Mouse (Mus musculus) kidney, postnatal 0 days (tissue): ENCODE results near the gene Dennd1b. TPM values are rescaled to one million over a fixed set of nuclear protein-coding genes. Genes with fewer than 3 reads are reported as not detected.
A peak's percentile ranks its signal among the peaks of the same experiment; 100 is the strongest.

Experiments used
- ATAC-seq: fragments of 200-750 bp; cut with Nextera tagmentation; replicated peaks from 2 replicates; pipeline ENCODE4 v1.8.0; 2017; ENCODE audit warnings: low read depth, moderate number of reproducible peaks, moderate TSS enrichment, moderate library complexity; ENCODE audit not compliant: low FRiP score
- DNase-seq: peaks from one replicate; pipeline ENCODE4 v3.0.0-alpha.2; 2016; ENCODE audit warnings: low spot score
- H3K27ac ChIP-seq: fragments of 300-500 bp; sonication (generic); 2 replicates; pipeline ENCODE4 v1.5.1; 2014; ENCODE audit warnings: mild to moderate bottlenecking
- H3K27me3 ChIP-seq: fragments of 300-500 bp; sonication (generic); 2 replicates; pipeline ENCODE4 v1.6.1; 2014; ENCODE audit warnings: low read length, mixed read lengths; ENCODE audit not compliant: insufficient read depth
- H3K36me3 ChIP-seq: fragments of 300-500 bp; sonication (generic); 2 replicates; pipeline ENCODE4 v1.6.1; 2014; ENCODE audit warnings: low read length, mixed read lengths; ENCODE audit not compliant: insufficient read depth
- H3K4me1 ChIP-seq: fragments of 300-500 bp; sonication (generic); replicated peaks from 2 replicates; pipeline ENCODE4 v1.6.1; 2014; ENCODE audit warnings: antibody characterized with exemption, low read length, mixed read lengths; ENCODE audit not compliant: insufficient read depth
- H3K4me2 ChIP-seq: fragments of 300-500 bp; sonication (generic); 2 replicates; pipeline ENCODE4 v1.6.1; 2014; ENCODE audit warnings: mild to moderate bottlenecking, low read length, moderate library complexity, mixed read lengths
- H3K4me3 ChIP-seq: fragments of 300-500 bp; sonication (generic); replicated peaks from 2 replicates; pipeline ENCODE4 v1.5.1; 2014; ENCODE audit warnings: low read depth, low read length
- H3K9ac ChIP-seq: fragments of 300-500 bp; sonication (generic); 2 replicates; pipeline ENCODE4 v1.6.1; 2014; ENCODE audit warnings: low read depth, low read length
- H3K9me3 ChIP-seq: fragments of 300-500 bp; sonication (generic); replicated peaks from 2 replicates; pipeline ENCODE4 v1.6.1; 2016; ENCODE audit warnings: low read length, inconsistent platforms, mixed read lengths
- CTCF ChIP-seq: IDR thresholded peaks from 2 replicates; pipeline ENCODE4 v1.5.1; 2016; ENCODE audit warnings: antibody characterized with exemption, low read depth, mild to moderate bottlenecking, moderate library complexity
- WGBS: fragments of 180-500 bp; shearing (Covaris S2); extraction: QIAGEN DNeasy Blood & Tissue Kit; methylation state at CpG from one replicate; pipeline ENCODE4 v1.1.7; 2014; 5-methylcytosine and 5-hydroxymethylcytosine counted together
- polyA plus RNA-seq: library from polyadenylated mRNA; unstranded; fragments of >200 nt; fragmentation: Nextera tagmentation; extraction: Ambion mirVana; gene quantifications from 2 replicates; pipeline ENCODE4 v1.2.1, GENCODE M21; 2015

Dennd1b gene
- polyA plus RNA-seq, 1 experiment from 2014 or later = 12.8 TPM

DNA sequence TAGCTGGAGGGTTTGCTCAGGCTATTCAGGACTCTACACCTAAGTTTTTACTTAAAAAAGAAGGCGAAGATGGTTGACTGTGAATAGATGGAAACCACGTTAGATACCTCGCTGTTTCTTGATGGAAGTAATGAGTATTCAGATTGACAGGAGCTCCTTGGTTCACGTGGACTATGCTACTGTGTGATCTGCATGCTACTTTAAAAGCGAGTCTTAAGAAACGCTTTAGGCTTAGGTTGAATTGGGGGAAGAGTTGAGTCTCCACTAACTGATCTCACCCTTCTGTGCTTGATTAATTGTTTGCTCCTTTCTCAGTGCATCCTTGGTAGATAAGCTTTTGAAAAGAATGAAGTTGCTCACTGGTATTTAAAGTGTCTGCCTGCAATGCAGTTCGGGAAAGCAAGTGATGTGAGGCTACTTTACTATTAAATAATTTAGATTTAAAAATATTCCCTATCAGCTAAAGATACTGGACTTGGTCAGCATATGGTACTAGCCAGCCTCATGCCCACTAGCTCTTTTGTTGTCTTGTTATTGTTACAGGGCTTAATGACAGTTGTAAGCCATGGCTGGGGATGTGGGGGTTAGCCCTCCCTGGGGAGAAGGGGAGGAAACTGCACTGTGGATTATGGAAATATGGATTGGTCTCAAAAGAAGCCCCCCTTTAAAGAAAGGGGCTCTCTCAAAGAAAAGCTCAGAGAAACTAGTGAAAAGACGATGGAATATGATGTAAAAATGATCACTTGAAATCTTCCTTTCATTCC is 62.8 kb downstream of the Dennd1b start:
- ATAC-seq (no peak), DNase-seq (no peak)
- Histone ChIP-seq H3K9me3 (no peaks in the 10 kb centered on the region), H3K4me2 (no peak overlapping the region), H3K27me3 (no peaks in the 10 kb centered on the region), H3K9ac (no peak overlapping the region), H3K4me1 (no peaks in the 10 kb centered on the region; the same call in 1 of the 2 replicates), H3K36me3 (no peaks in the 10 kb centered on the region), H3K27ac (no peak overlapping the region), H3K4me3 (no peak overlapping the region)
- no peak for TF ChIP-seq CTCF
- 80% methylated on average over 8 of the region's 8 CpGs for WGBS

DNA sequence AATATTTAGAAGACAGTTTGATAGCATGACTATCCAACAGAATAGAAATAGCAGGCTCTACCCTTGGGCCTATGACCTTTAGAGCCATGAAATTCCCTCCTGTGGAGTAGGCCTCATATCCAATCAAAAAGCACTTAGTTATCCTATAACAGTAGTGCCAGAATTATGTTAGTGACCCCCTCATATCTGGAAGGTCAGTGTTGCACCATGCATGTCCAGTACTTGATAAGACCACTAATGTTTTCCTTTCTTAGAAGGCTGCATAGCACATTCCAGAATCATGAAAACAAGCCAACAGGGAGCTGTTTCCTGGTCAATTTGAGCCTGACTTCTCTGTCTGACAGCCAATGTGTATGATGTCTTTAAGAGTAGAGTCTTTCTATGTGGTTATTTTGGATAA is 66.3 kb downstream of the Dennd1b start:
- Histone ChIP-seq H3K4me3 (no peak overlapping the region), H3K4me2 (no peak overlapping the region), H3K27ac (no peak overlapping the region), H3K27me3 (no peaks in the 10 kb centered on the region), H3K36me3 (no peaks in the 10 kb centered on the region), H3K9me3 (no peaks in the 10 kb centered on the region), H3K4me1 (no peaks in the 10 kb centered on the region; the same call in 1 of the 2 replicates), H3K9ac (no peak overlapping the region)
- DNase-seq = peak; percentile 33
- no peak for TF ChIP-seq CTCF
- no peak; the same call in 1 of the 2 replicates for ATAC-seq

DNA sequence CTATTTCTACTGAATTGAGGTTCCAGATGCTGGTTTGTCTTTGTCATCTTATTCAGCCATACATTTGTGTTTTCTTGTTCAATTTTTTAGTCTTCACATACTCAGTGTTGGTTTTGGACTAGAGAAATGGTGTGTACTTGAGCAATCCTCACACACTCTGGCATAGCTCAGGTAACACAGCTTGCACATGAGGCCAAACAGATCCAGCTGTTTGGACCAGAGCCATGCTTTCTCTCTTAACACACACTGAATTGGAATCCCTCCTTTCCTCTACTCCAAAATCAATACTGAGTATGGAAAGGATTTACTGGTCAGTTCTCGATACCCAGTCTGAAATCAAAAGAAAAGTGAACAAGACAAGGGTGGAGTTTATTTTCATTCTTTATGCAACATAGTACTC is 69.2 kb downstream of the Dennd1b start:
- no peaks in the 10 kb centered on the region for H3K9me3 ChIP-seq

DNA sequence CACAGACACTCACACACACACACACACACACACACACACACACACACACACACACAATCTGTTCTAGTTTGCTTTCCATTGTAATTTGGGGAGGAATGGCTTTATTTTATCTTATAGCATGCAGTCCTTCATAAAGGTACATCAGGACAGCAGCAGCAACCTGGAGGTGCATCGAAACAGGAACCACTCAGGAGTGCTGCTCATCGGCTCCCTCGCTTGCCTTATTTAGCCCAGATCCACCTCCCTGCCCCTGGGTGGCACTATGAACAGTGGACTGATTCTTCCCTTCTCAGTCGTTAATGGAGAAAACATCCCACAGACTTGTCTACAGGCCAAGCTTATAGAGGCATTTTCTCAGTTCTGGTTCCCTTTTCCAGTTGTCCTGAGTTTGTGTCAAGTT is 71.9 kb downstream of the Dennd1b start:
- Histone ChIP-seq H3K27me3 (no peaks in the 10 kb centered on the region), H3K4me1 (no peaks in the 10 kb centered on the region), H3K4me3 (no peak overlapping the region), H3K27ac (no peak overlapping the region), H3K36me3 (no peaks in the 10 kb centered on the region), H3K4me2 (no peak overlapping the region), H3K9ac (no peak overlapping the region), H3K9me3 (no peaks in the 10 kb centered on the region)
- 77% methylated on average over 4 of the region's 4 CpGs for WGBS
- TF ChIP-seq CTCF = no peak
- DNase-seq (no peak), ATAC-seq (no peak)

More for the DNA sequence above, 69.2 kb downstream of the Dennd1b start:
- Histone ChIP-seq H3K36me3 (no peaks in the 10 kb centered on the region), H3K4me3 (no peak overlapping the region), H3K9ac (no peak overlapping the region), H3K27ac (no peak overlapping the region), H3K4me2 (no peak overlapping the region), H3K27me3 (no peaks in the 10 kb centered on the region), H3K4me1 (no peaks in the 10 kb centered on the region; the same call in 1 of the 2 replicates)
- TF ChIP-seq CTCF = no peak
- DNase-seq (no peak), ATAC-seq (no peak)
- 97% methylated on average over 1 of the region's 1 CpGs for WGBS

DNA sequence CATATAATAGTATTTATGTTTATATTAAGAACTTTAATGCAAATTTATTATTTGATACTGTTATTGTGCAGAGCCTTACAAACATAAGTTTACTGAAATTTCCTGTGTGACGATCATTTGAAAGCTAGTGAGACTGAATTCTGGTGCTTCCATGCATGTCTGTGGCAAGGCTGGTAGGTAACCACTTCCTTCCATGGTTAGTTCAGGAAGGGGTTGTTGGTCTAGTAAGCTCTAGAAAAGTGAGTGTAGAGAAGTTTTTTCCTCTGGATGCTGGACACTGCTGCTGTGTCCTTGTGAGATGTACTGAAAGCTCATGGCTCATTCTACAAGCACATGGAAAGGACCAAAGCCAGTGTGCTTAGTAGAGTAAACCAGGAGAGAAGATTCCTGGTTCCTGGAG is 73.1 kb downstream of the Dennd1b start:
- no peaks in the 10 kb centered on the region for H3K27me3 ChIP-seq
- no peak overlapping the region for H3K9ac ChIP-seq
- WGBS = 89% methylated on average over 1 of the region's 1 CpGs
- no peaks in the 10 kb centered on the region for H3K4me1 ChIP-seq
- no peak overlapping the region for H3K4me2 ChIP-seq
- H3K36me3 ChIP-seq = no peaks in the 10 kb centered on the region
- no peak overlapping the region for H3K4me3 ChIP-seq
- no peak for TF ChIP-seq CTCF
- H3K9me3 ChIP-seq = no peaks in the 10 kb centered on the region
- no peak overlapping the region for H3K27ac ChIP-seq
- ATAC-seq (no peak), DNase-seq (no peak)

DNA sequence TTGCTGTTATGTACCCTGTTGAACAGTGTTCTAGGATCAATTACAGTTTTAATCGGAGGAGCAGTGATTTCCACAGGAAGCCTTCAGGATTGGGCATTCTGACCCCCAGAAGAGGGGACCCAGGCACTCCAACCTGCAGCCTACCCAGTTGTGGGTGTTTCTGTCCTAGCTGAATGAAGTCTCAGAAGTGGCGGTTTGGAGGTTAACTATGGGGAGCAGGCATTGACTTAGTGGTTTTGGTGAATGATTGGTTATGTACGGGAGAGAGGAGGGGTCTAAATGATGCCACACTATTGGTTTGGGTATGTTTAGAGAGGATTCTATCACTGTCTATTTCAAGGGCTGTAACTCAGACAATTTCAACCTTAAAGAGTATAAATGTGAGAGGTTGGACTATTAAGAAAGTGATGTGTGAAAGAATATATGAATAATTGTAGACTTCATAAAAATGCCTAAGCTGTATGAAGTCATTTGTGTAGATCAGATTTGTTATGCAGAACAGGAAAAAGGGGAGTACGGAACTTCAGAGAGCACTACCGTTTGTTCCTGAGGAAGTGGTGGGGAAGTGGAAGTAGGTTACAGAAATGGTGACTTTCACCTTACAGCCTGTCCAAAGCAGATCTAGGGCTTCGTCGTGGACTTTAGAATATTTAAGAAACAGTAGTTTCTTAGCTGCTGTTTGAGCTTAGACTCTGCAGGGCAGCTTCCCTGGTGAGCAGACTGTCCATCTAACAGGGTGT is 73.7 kb downstream of the Dennd1b start:
- H3K4me2 ChIP-seq = no peak overlapping the region
- no peak for TF ChIP-seq CTCF
- ATAC-seq (no peak), DNase-seq (no peak)
- WGBS = 62% methylated on average over 7 of the region's 7 CpGs
- H3K4me3 ChIP-seq = no peak overlapping the region
- no peak overlapping the region for H3K9ac ChIP-seq
- H3K27me3 ChIP-seq = no peaks in the 10 kb centered on the region
- H3K4me1 ChIP-seq = no peaks in the 10 kb centered on the region
- H3K27ac ChIP-seq = no peak overlapping the region
- H3K36me3 ChIP-seq = no peaks in the 10 kb centered on the region
- no peaks in the 10 kb centered on the region for H3K9me3 ChIP-seq
